Mouse (Mus musculus): ENCODE results near the gene Cacna1d. TPM values are rescaled to one million over a fixed set of nuclear protein-coding genes. Genes with fewer than 3 reads are reported as not detected.

The Cacna1d gene
- polyA plus RNA-seq, 1 experiment from 2014 or later: 7.2 TPM

- WGBS: 94% methylated on average over 1 of the region's 1 CpGs
- no peak overlapping the region for H3K9ac ChIP-seq (ENCODE audit: low read length)
- ATAC-seq (replicated peaks; ENCODE audit: low FRiP score, low TSS enrichment, low read depth) (no peak), DNase-seq (ENCODE audit: low spot score) (no peak)
- H3K27ac ChIP-seq (ENCODE audit: low read depth): no peak overlapping the region
- H3K4me3 ChIP-seq (ENCODE audit: low read depth, low read length): no peak overlapping the region
- no peaks in the 10 kb centered on the region for H3K27me3 ChIP-seq (replicated peaks; ENCODE audit: control insufficient read depth, insufficient read depth, low read length)
- H3K36me3 ChIP-seq (ENCODE audit: control insufficient read depth, insufficient read depth, low read length): no peaks in the 10 kb centered on the region
- no peaks in the 10 kb centered on the region for H3K9me3 ChIP-seq (ENCODE audit: control insufficient read depth, low read length)
- H3K4me2 ChIP-seq (ENCODE audit: low read length): no peak overlapping the region
- H3K4me1 ChIP-seq (replicated peaks; ENCODE audit: control insufficient read depth, insufficient read depth, low read length): no peaks in the 10 kb centered on the region
Measured at GRCm38 (mm10) chr14:30204526-30204925, 286.7 kb downstream of the Cacna1d start.

- Histone ChIP-seq H3K27ac (ENCODE audit: low read depth) (no peak overlapping the region), H3K36me3 (ENCODE audit: control insufficient read depth, insufficient read depth, low read length) (no peaks in the 10 kb centered on the region), H3K4me3 (ENCODE audit: low read depth, low read length) (no peak overlapping the region), H3K4me2 (ENCODE audit: low read length) (no peak overlapping the region), H3K9ac (ENCODE audit: low read length) (no peak overlapping the region), H3K27me3 (replicated peaks; ENCODE audit: control insufficient read depth, insufficient read depth, low read length) (no peaks in the 10 kb centered on the region), H3K4me1 (replicated peaks; ENCODE audit: control insufficient read depth, insufficient read depth, low read length) (no peaks in the 10 kb centered on the region), H3K9me3 (ENCODE audit: control insufficient read depth, low read length) (no peaks in the 10 kb centered on the region)
- DNase-seq (ENCODE audit: low spot score) (no peak), ATAC-seq (replicated peaks; ENCODE audit: low FRiP score, low TSS enrichment, low read depth) (no peak)
- WGBS: 90% methylated on average over 1 of the region's 1 CpGs
Measured at GRCm38 (mm10) chr14:30200310-30200709, 290.9 kb downstream of the Cacna1d start.

GRCm38 (mm10) chr14:30198882-30199281 lies 292.4 kb downstream of the Cacna1d start:
- Histone ChIP-seq H3K36me3 (ENCODE audit: control insufficient read depth, insufficient read depth, low read length) (no peaks in the 10 kb centered on the region), H3K9ac (ENCODE audit: low read length) (no peak overlapping the region), H3K4me1 (replicated peaks; ENCODE audit: control insufficient read depth, insufficient read depth, low read length) (no peaks in the 10 kb centered on the region), H3K27ac (ENCODE audit: low read depth) (no peak overlapping the region), H3K9me3 (ENCODE audit: control insufficient read depth, low read length) (no peaks in the 10 kb centered on the region), H3K27me3 (replicated peaks; ENCODE audit: control insufficient read depth, insufficient read depth, low read length) (no peaks in the 10 kb centered on the region), H3K4me3 (ENCODE audit: low read depth, low read length) (no peak overlapping the region), H3K4me2 (ENCODE audit: low read length) (no peak overlapping the region)
- no peak for DNase-seq (ENCODE audit: low spot score)
- ATAC-seq (replicated peaks; ENCODE audit: low FRiP score, low TSS enrichment, low read depth): no peak
- 80% methylated on average over 3 of the region's 3 CpGs for WGBS

GRCm38 (mm10) chr14:30198116-30198515 lies 293.1 kb downstream of the Cacna1d start:
- no peaks in the 10 kb centered on the region for H3K4me1 ChIP-seq (replicated peaks; ENCODE audit: control insufficient read depth, insufficient read depth, low read length)
- 82% methylated on average over 4 of the region's 4 CpGs for WGBS
- no peaks in the 10 kb centered on the region for H3K27me3 ChIP-seq (replicated peaks; ENCODE audit: control insufficient read depth, insufficient read depth, low read length)
- DNase-seq (ENCODE audit: low spot score): no peak
- no peak overlapping the region for H3K4me2 ChIP-seq (ENCODE audit: low read length)
- H3K9ac ChIP-seq (ENCODE audit: low read length): no peak overlapping the region
- H3K27ac ChIP-seq (ENCODE audit: low read depth): no peak overlapping the region
- H3K4me3 ChIP-seq (ENCODE audit: low read depth, low read length): no peak overlapping the region
- no peaks in the 10 kb centered on the region for H3K36me3 ChIP-seq (ENCODE audit: control insufficient read depth, insufficient read depth, low read length)
- no peak for ATAC-seq (replicated peaks; ENCODE audit: low FRiP score, low TSS enrichment, low read depth)
- H3K9me3 ChIP-seq (ENCODE audit: control insufficient read depth, low read length): no peaks in the 10 kb centered on the region

GRCm38 (mm10) chr14:30196959-30197358 lies 294.3 kb downstream of the Cacna1d start:
- Histone ChIP-seq H3K4me2 (ENCODE audit: low read length) (no peak overlapping the region), H3K36me3 (ENCODE audit: control insufficient read depth, insufficient read depth, low read length) (no peaks in the 10 kb centered on the region), H3K27me3 (replicated peaks; ENCODE audit: control insufficient read depth, insufficient read depth, low read length) (no peaks in the 10 kb centered on the region), H3K9ac (ENCODE audit: low read length) (no peak overlapping the region), H3K27ac (ENCODE audit: low read depth) (no peak overlapping the region), H3K9me3 (ENCODE audit: control insufficient read depth, low read length) (no peaks in the 10 kb centered on the region), H3K4me1 (replicated peaks; ENCODE audit: control insufficient read depth, insufficient read depth, low read length) (no peaks in the 10 kb centered on the region), H3K4me3 (ENCODE audit: low read depth, low read length) (no peak overlapping the region)
- WGBS: 83% methylated on average over 1 of the region's 1 CpGs
- ATAC-seq (replicated peaks; ENCODE audit: low FRiP score, low TSS enrichment, low read depth) (no peak), DNase-seq (ENCODE audit: low spot score) (no peak)

GRCm38 (mm10) chr14:30196235-30196634 lies 295.0 kb downstream of the Cacna1d start:
- no peak for ATAC-seq (replicated peaks; ENCODE audit: low FRiP score, low TSS enrichment, low read depth)
- Histone ChIP-seq H3K4me3 (ENCODE audit: low read depth, low read length) (no peak overlapping the region), H3K4me1 (replicated peaks; ENCODE audit: control insufficient read depth, insufficient read depth, low read length) (no peaks in the 10 kb centered on the region), H3K27me3 (replicated peaks; ENCODE audit: control insufficient read depth, insufficient read depth, low read length) (no peaks in the 10 kb centered on the region), H3K36me3 (ENCODE audit: control insufficient read depth, insufficient read depth, low read length) (no peaks in the 10 kb centered on the region), H3K9ac (ENCODE audit: low read length) (no peak overlapping the region), H3K4me2 (ENCODE audit: low read length) (no peak overlapping the region), H3K9me3 (ENCODE audit: control insufficient read depth, low read length) (no peaks in the 10 kb centered on the region), H3K27ac (ENCODE audit: low read depth) (no peak overlapping the region)
- WGBS: 55% methylated on average over 5 of the region's 5 CpGs
- DNase-seq (ENCODE audit: low spot score): no peak

- Histone ChIP-seq H3K27ac (ENCODE audit: low read depth) (no peak overlapping the region), H3K9me3 (ENCODE audit: control insufficient read depth, low read length) (no peaks in the 10 kb centered on the region), H3K27me3 (replicated peaks; ENCODE audit: control insufficient read depth, insufficient read depth, low read length) (no peaks in the 10 kb centered on the region), H3K4me3 (ENCODE audit: low read depth, low read length) (no peak overlapping the region), H3K9ac (ENCODE audit: low read length) (no peak overlapping the region), H3K4me1 (replicated peaks; ENCODE audit: control insufficient read depth, insufficient read depth, low read length) (no peaks in the 10 kb centered on the region), H3K36me3 (ENCODE audit: control insufficient read depth, insufficient read depth, low read length) (no peaks in the 10 kb centered on the region), H3K4me2 (ENCODE audit: low read length) (no peak overlapping the region)
- 92% methylated on average over 5 of the region's 5 CpGs for WGBS
- DNase-seq (ENCODE audit: low spot score): no peak
- ATAC-seq (replicated peaks; ENCODE audit: low FRiP score, low TSS enrichment, low read depth): no peak
Measured at GRCm38 (mm10) chr14:30190308-30190971, 300.8 kb downstream of the Cacna1d start.

GRCm38 (mm10) chr14:30185616-30186274 lies 305.5 kb downstream of the Cacna1d start:
- Histone ChIP-seq H3K4me2 (ENCODE audit: low read length) (no peak overlapping the region), H3K9ac (ENCODE audit: low read length) (no peak overlapping the region), H3K27me3 (replicated peaks; ENCODE audit: control insufficient read depth, insufficient read depth, low read length) (no peaks in the 10 kb centered on the region), H3K36me3 (ENCODE audit: control insufficient read depth, insufficient read depth, low read length) (no peaks in the 10 kb centered on the region), H3K4me3 (ENCODE audit: low read depth, low read length) (no peak overlapping the region), H3K9me3 (ENCODE audit: control insufficient read depth, low read length) (no peaks in the 10 kb centered on the region), H3K4me1 (replicated peaks; ENCODE audit: control insufficient read depth, insufficient read depth, low read length) (no peaks in the 10 kb centered on the region), H3K27ac (ENCODE audit: low read depth) (no peak overlapping the region)
- DNase-seq (ENCODE audit: low spot score): no peak
- ATAC-seq (replicated peaks; ENCODE audit: low FRiP score, low TSS enrichment, low read depth): no peak
- 89% methylated on average over 6 of the region's 6 CpGs for WGBS
